ENCODE assay signal across 19 mouse cellular contexts in the genomic region with DNA sequence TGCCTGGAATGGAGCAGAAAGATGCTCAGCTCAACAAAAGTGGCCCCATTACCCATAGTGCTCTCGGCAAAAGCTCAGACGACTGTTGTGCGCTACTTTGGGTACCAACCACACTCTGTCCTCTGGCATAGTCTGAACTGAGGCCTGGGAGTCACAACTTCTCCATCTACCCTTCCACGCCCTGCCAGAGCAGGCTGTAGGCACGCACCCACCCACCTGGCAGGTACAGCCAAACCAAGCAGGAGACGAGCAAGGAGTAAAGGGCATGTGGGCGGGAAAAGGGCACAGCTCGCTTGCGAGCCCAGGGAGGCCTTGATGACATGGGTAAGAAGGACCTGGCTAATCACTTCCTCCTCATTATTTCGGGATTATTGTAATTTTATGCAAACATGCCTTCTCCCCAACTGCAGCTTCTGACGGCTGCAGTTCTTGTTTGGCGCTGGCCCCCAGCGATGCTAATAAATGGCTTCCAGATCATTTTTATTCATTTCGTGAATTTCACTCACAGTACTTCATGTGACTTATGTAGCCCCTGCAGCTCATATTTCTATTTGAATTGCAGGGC.
DNase-seq lines count a peak whose midpoint lies in the region; ATAC-seq and TF ChIP-seq lines count a peak whose summit lies in the region.
"Had no signal": no experiment of that assay in that cellular context is flagged by ENCODE, and none has a peak within 500 bp of the region (broad histone marks: within the 10 kb centered on the region; RNA-seq: fewer than 3 reads in every experiment).

No protein-coding gene starts in this region.

- TF ChIP-seq CTCF in intestine, postnatal 0 days (IDR thresholded peaks at IDR 0.05; ENCODE audit: low read depth): no peak
- no peak for TF ChIP-seq CTCF in forebrain, postnatal 0 days (IDR thresholded peaks at IDR 0.05; ENCODE audit: low read depth)

- H3K4me1 ChIP-seq in intestine, embryonic 15.5 days (replicated peaks): 0 out of 2 replicates have a peak, but pooled peaks cover 3% of the 10 kb centered on the region
- no peaks in the 10 kb centered on the region for H3K4me1 ChIP-seq in intestine, postnatal 0 days (replicated peaks; ENCODE audit: control insufficient read depth, insufficient read depth, low read length)
- 0 out of 2 replicates have a peak, but pooled peaks cover 10% of the 10 kb centered on the region for H3K4me1 ChIP-seq in lung, embryonic 15.5 days
- H3K4me1 ChIP-seq in forebrain, embryonic 12.5 days: peaks cover 9% of the 10 kb centered on the region; the same call in 1 of the 2 replicates
- H3K4me1 ChIP-seq in forebrain, postnatal 0 days (ENCODE audit: insufficient read depth): 0 out of 2 replicates have a peak, but pooled peaks cover 3% of the 10 kb centered on the region
- H3K4me1 ChIP-seq: heart, embryonic 15.5 days; liver, embryonic 15.5 days had no signal

- 61% methylated on average over 14 of the region's 14 CpGs for WGBS in intestine, embryonic 15.5 days
- 50% methylated on average over 14 of the region's 14 CpGs for WGBS in intestine, postnatal 0 days
- 45% methylated on average over 14 of the region's 14 CpGs for WGBS in lung, embryonic 15.5 days
- 46% methylated on average over 14 of the region's 14 CpGs for WGBS in forebrain, embryonic 12.5 days
- 35% methylated on average over 14 of the region's 14 CpGs for WGBS in forebrain, postnatal 0 days

- no peaks in the 10 kb centered on the region for H3K9me3 ChIP-seq in intestine, embryonic 15.5 days
- no peaks in the 10 kb centered on the region for H3K9me3 ChIP-seq in intestine, postnatal 0 days (ENCODE audit: control insufficient read depth)
- no peaks in the 10 kb centered on the region for H3K9me3 ChIP-seq in lung, embryonic 15.5 days
- H3K9me3 ChIP-seq in forebrain, embryonic 12.5 days: no peaks in the 10 kb centered on the region
- H3K9me3 ChIP-seq in forebrain, postnatal 0 days (ENCODE audit: low read length): no peaks in the 10 kb centered on the region
- H3K9me3 ChIP-seq: heart, embryonic 15.5 days; limb, embryonic 15.5 days; liver, embryonic 15.5 days had no signal

- peak; percentile 67 for ATAC-seq in intestine, embryonic 15.5 days
- no peak for ATAC-seq in intestine, postnatal 0 days
- ATAC-seq in lung, embryonic 15.5 days (ENCODE audit: borderline replicate concordance, extremely low read depth, low FRiP score, low TSS enrichment): no peak
- ATAC-seq in forebrain, embryonic 12.5 days (ENCODE audit: low FRiP score): no peak
- ATAC-seq in forebrain, postnatal 0 days: peak; percentile 67

- no peaks in the 10 kb centered on the region for H3K27me3 ChIP-seq in intestine, embryonic 15.5 days (replicated peaks)
- H3K27me3 ChIP-seq in intestine, postnatal 0 days (replicated peaks; ENCODE audit: control insufficient read depth, insufficient read depth, low read length): no peaks in the 10 kb centered on the region
- no peaks in the 10 kb centered on the region for H3K27me3 ChIP-seq in lung, embryonic 15.5 days
- H3K27me3 ChIP-seq in forebrain, embryonic 12.5 days: no peaks in the 10 kb centered on the region
- no peaks in the 10 kb centered on the region for H3K27me3 ChIP-seq in forebrain, postnatal 0 days (ENCODE audit: insufficient read depth, low read length)
- H3K27me3 ChIP-seq: heart, embryonic 15.5 days; limb, embryonic 15.5 days; liver, embryonic 15.5 days had no signal

- H3K4me3 ChIP-seq in intestine, embryonic 15.5 days (replicated peaks): no peak overlapping the region
- H3K4me3 ChIP-seq in intestine, postnatal 0 days (ENCODE audit: low read depth, low read length): no peak overlapping the region
- H3K4me3 ChIP-seq in lung, embryonic 15.5 days: no peak overlapping the region
- H3K4me3 ChIP-seq in forebrain, embryonic 12.5 days (replicated peaks): no peak overlapping the region
- no peak overlapping the region for H3K4me3 ChIP-seq in forebrain, postnatal 0 days (ENCODE audit: low read depth, low read length)
- H3K4me3 ChIP-seq: heart, embryonic 15.5 days; limb, embryonic 15.5 days; liver, embryonic 15.5 days had no signal

- H3K36me3 ChIP-seq in intestine, embryonic 15.5 days: no peaks in the 10 kb centered on the region
- no peaks in the 10 kb centered on the region for H3K36me3 ChIP-seq in intestine, postnatal 0 days (ENCODE audit: control insufficient read depth, insufficient read depth)
- H3K36me3 ChIP-seq in lung, embryonic 15.5 days: no peaks in the 10 kb centered on the region
- no peaks in the 10 kb centered on the region for H3K36me3 ChIP-seq in forebrain, embryonic 12.5 days (replicated peaks)
- no peaks in the 10 kb centered on the region for H3K36me3 ChIP-seq in forebrain, postnatal 0 days (ENCODE audit: insufficient read depth)
- H3K36me3 ChIP-seq: heart, embryonic 15.5 days; limb, embryonic 15.5 days; liver, embryonic 15.5 days had no signal

- no peak for DNase-seq in lung, postnatal 10 days
- no peak for DNase-seq in forebrain, postnatal 0 days
- no peak for DNase-seq in urinary bladder, postnatal 10 days (ENCODE audit: low spot score)
- no peak for DNase-seq in ovary, postnatal 14 days (ENCODE audit: low spot score)
- DNase-seq: adrenal gland, postnatal 36 days; B cell, adult 2 months; cerebellum, adult 11-12 months; heart, postnatal 4 days; retina, postnatal 1 day; right cerebral cortex, postnatal 4 days; thymus, adult 2 months had no signal

- no peak overlapping the region for H3K27ac ChIP-seq in intestine, embryonic 15.5 days
- H3K27ac ChIP-seq in intestine, postnatal 0 days (ENCODE audit: low read depth, low read length): no peak overlapping the region
- H3K27ac ChIP-seq in lung, embryonic 15.5 days: peak overlapping the region; percentile 33
- H3K27ac ChIP-seq in forebrain, embryonic 12.5 days: no peak overlapping the region
- H3K27ac ChIP-seq in forebrain, postnatal 0 days (ENCODE audit: low read depth, low read length): no peak overlapping the region
- H3K27ac ChIP-seq: heart, embryonic 15.5 days; hindbrain, postnatal 0 days; limb, embryonic 15.5 days; liver, embryonic 15.5 days had no signal

- H3K4me2 ChIP-seq in intestine, embryonic 15.5 days (replicated peaks): no peak overlapping the region; the same call in 1 of the 2 replicates
- no peak overlapping the region; the same call in 1 of the 2 replicates for H3K4me2 ChIP-seq in intestine, postnatal 0 days (replicated peaks; ENCODE audit: low read depth)
- peak overlapping the region; percentile 16; the same call in 1 of the 2 replicates for H3K4me2 ChIP-seq in lung, embryonic 15.5 days
- H3K4me2 ChIP-seq in forebrain, embryonic 12.5 days: peak overlapping the region; percentile 2; the same call in 1 of the 2 replicates
- no peak overlapping the region for H3K4me2 ChIP-seq in forebrain, postnatal 0 days (ENCODE audit: low read depth)
- H3K4me2 ChIP-seq: heart, embryonic 15.5 days; limb, embryonic 15.5 days; liver, embryonic 15.5 days had no signal

- H3K9ac ChIP-seq in intestine, embryonic 15.5 days: no peak overlapping the region
- no peak overlapping the region for H3K9ac ChIP-seq in intestine, postnatal 0 days (ENCODE audit: low read depth, low read length)
- H3K9ac ChIP-seq in lung, embryonic 15.5 days: no peak overlapping the region
- H3K9ac ChIP-seq in forebrain, embryonic 12.5 days: no peak overlapping the region
- H3K9ac ChIP-seq in forebrain, postnatal 0 days: no peak overlapping the region
- H3K9ac ChIP-seq: heart, embryonic 15.5 days; limb, embryonic 15.5 days; liver, embryonic 15.5 days had no signal

Comparison
In these comparisons a context has a peak if more than half of its experiments do, and no peak if none do; other contexts are left out.
1. ATAC-seq: peak in intestine, embryonic 15.5 days (single experiment) and forebrain, postnatal 0 days (single experiment); none in intestine, postnatal 0 days (single experiment), lung, embryonic 15.5 days (single experiment) and forebrain, embryonic 12.5 days (single experiment).
2. H3K4me2 ChIP-seq: peak in lung, embryonic 15.5 days (single experiment) and forebrain, embryonic 12.5 days (single experiment); none in intestine, embryonic 15.5 days (single experiment), intestine, postnatal 0 days (single experiment) and forebrain, postnatal 0 days (single experiment).